Mouse (Mus musculus) bone marrow, adult 2 months (tissue): ENCODE measurements around the gene Ubox5. TPM values are rescaled to one million over a fixed set of nuclear protein-coding genes. Genes with fewer than 3 reads are reported as not detected.

Source experiments
- H3K27ac ChIP-seq: fragments of 200-500 bp; 2 replicates; pipeline ENCODE4 v1.5.1; 2012; ENCODE audit warnings: low read depth, mild to moderate bottlenecking, control low read depth, inconsistent platforms, low read length; ENCODE audit not compliant: control insufficient read depth, poor library complexity, insufficient read depth
- H3K4me1 ChIP-seq: fragments of 200-500 bp; 2 replicates; pipeline ENCODE4 v1.6.1; 2011; ENCODE audit warnings: low read length; ENCODE audit not compliant: control insufficient read depth, insufficient read depth
- H3K4me3 ChIP-seq: fragments of 200-500 bp; replicated peaks from 2 replicates; pipeline ENCODE3; 2011; ENCODE audit warnings: mild to moderate bottlenecking, low read depth, low read length, control low read depth; ENCODE audit not compliant: control insufficient read depth
- CTCF ChIP-seq: fragments of 200-500 bp; IDR thresholded peaks from 2 replicates; pipeline ENCODE4 v1.5.1; 2011; ENCODE audit warnings: low read length, control low read depth; ENCODE audit not compliant: control insufficient read depth, insufficient read depth
- POLR2A ChIP-seq: fragments of 200-500 bp; IDR thresholded peaks from 2 replicates; pipeline ENCODE4 v1.6.1; 2011; ENCODE audit warnings: low read depth, mild to moderate bottlenecking, control low read depth, low read length, borderline replicate concordance; ENCODE audit not compliant: control insufficient read depth
- WGBS: fragments of 180-500 bp; shearing (Covaris S2); methylation state at CpG from one replicate; pipeline ENCODE4 v1.1.7; 2018; 5-methylcytosine and 5-hydroxymethylcytosine counted together
- polyA plus RNA-seq: library from polyadenylated mRNA; stranded (reverse); fragments of >200 nt; gene quantifications from 2 replicates; pipeline ENCODE4 v1.2.4, GENCODE M21; 2011; ENCODE audit warnings: low replicate concordance; ENCODE audit not compliant: missing spikeins, insufficient read depth, insufficient read length

The Ubox5 gene
- polyA plus RNA-seq, 1 experiment, result 5.4 TPM

DNA sequence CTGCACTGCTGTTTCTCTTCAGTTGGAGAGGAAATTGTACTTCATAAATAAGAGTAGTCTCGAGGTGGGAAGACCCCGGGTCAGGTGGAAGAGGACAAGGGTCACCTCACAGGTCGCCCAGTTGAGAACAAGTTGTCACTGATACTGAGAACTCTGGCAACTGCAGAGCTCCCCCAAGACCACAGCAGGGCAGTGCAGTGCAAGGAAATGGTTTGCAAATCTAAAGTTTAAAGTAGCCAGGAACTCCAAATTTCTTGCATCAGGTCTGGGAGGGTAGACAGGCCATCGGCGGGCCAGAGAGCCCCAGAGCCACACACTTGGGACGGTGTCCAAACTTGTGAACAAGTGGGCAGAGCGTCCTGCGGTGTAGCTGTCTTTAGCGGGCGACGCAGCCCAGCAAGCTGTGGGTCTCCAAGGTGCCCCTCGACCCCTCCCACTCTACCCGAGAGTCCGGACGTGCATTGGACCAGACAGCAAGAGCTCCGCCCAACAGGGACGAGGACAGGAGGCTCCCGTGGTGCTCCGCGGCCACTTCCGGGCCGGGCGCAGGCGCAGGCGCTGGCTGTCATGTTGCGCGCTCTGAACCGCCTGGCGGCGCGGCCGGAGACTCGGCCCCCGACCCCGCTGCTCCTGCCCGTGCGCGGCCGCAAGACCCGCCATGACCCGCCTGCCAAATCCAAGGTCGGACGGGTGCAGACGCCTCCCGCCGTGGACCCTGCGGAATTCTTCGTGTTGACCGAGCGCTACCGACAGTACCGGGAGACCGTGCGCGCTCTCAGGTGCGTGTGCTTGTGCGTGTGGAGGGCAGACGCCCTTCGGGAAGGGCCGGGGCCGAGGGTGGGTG is 66.4 kb downstream of the Ubox5 start, which contains the start of gene Mrps26:
Gene Mrps26, plus strand, starts transcription at position 531 of the 844 bp plus-strand sequence.
- under 1% methylated on average over 61 of the region's 61 CpGs for WGBS
- H3K4me3 ChIP-seq, result peak within 1 kb of the TSS; percentile 98
- H3K4me1 ChIP-seq, result no peaks in the 10 kb centered on the region
- peak; percentile 81; the same call in 1 of the 2 replicates for TF ChIP-seq POLR2A
- TF ChIP-seq CTCF, result peak; percentile 17; the same call in 1 of the 2 replicates
- H3K27ac ChIP-seq, result peak within 1 kb of the TSS; percentile 61

DNA sequence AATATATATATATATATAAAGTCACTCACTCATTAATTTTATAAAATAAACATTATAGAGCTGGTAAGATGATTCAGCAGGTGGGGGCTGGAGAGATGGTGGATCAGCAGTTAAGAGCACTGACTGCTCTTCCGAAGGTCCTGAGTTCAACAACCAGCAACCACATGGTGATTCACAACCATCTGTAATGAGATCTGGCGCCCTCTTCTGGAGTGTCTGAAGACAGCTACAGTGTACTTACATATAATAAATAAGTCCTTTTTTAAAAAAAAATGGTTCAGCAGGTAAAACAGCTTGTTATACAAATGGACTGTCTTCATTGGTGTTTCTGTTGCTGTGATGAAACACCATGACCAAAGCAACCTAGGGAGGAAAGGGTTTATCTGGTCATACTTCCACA is 71.8 kb downstream of the Ubox5 start:
- Histone ChIP-seq H3K27ac (no peak overlapping the region), H3K4me3 (no peak overlapping the region), H3K4me1 (no peaks in the 10 kb centered on the region)
- 57% methylated on average over 2 of the region's 2 CpGs for WGBS
- no peak for TF ChIP-seq CTCF
- TF ChIP-seq POLR2A, result no peak

DNA sequence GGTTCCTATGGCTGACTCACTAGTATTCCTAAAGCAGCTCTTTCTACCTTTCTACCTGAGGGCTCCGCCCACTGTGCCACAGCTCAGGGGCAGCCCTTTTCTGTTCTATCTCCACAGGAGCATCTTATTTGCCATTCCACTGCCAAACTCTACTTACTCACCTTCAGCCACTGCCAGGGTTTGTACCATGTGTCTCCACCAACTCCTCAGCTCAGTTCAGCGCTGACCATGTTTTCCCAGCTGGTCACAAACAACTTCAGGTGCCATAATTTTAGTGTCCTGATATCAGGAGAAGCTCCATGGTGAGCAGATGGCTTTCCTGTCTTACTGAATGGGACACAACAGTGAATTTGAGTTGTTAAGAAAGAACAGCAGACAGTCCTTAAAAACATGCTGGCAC is 72.4 kb downstream of the Ubox5 start:
- TF ChIP-seq CTCF, result no peak
- no peak for TF ChIP-seq POLR2A
- no peaks in the 10 kb centered on the region for H3K4me1 ChIP-seq
- 94% methylated on average over 2 of the region's 2 CpGs for WGBS
- no peak overlapping the region for H3K27ac ChIP-seq
- H3K4me3 ChIP-seq, result no peak overlapping the region

DNA sequence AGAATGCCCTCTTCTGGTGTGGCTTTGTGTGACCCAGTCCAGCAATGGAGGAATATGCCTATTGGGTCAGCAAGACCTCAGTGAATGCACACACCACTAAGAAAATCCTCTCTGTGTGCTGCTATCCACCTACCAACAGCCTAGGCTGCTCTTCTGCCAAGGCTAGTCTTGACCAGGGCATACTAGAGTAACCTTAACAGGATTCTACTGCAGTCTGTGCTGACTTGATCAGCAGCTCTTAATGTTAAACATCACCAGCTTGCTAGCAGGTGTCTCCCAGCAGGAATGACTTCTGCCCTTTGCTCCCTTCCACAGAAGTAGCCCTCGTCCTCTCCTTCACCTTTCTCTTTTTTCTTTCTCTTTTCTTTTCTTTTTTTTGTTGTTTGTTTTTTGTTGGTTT is 73.5 kb downstream of the Ubox5 start:
- H3K4me1 ChIP-seq, result no peaks in the 10 kb centered on the region
- 83% methylated on average over 1 of the region's 1 CpGs for WGBS
- H3K4me3 ChIP-seq, result no peak overlapping the region
- H3K27ac ChIP-seq, result no peak overlapping the region
- TF ChIP-seq CTCF, result no peak
- no peak for TF ChIP-seq POLR2A

DNA sequence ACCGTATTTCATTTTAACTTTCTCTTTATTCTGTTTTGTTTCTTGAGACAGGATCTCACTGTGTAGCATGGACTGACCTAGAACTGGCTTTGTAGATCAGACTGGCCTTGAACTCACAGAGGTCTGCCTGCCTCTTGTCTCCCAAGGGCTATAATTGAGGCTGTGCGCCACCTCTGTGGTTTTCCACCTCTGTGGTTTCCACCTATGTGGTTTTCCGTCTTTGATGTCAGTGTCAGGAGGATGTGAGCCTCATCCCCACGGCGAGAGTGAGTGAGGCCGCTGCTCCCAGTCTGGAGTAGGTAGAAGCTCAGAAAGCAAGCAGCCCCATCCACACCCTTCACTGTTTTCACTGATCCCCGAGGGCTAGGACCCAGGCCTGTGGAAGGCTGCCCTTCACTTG is 75.0 kb downstream of the Ubox5 start:
- Histone ChIP-seq H3K4me3 (no peak overlapping the region), H3K27ac (no peak overlapping the region), H3K4me1 (no peaks in the 10 kb centered on the region)
- 75% methylated on average over 7 of the region's 7 CpGs for WGBS
- TF ChIP-seq CTCF (no peak), POLR2A (no peak)

DNA sequence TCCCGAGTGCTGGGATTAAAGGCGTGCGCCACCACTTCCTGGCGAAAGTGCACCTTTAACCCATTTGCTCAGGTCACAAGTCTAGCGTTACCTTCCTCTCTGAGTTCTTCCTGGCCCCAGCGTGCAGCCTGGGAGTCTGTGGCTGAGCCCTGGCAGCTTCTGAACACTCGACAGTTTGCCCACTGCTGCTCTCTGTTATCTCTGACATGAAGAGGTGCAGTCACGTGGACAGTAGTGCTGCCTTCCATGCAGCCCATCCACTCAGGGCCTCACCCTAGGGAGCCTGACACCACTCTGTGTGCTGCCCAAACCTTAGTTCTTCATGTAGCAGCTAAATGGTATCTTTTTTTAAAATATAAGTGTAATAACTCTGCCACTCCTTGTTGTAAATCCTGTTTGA is 82.9 kb downstream of the Ubox5 start:
- no peak for TF ChIP-seq CTCF
- no peak for TF ChIP-seq POLR2A
- H3K4me3 ChIP-seq, result no peak overlapping the region
- no peaks in the 10 kb centered on the region for H3K4me1 ChIP-seq
- H3K27ac ChIP-seq, result no peak overlapping the region
- WGBS, result 68% methylated on average over 8 of the region's 8 CpGs

DNA sequence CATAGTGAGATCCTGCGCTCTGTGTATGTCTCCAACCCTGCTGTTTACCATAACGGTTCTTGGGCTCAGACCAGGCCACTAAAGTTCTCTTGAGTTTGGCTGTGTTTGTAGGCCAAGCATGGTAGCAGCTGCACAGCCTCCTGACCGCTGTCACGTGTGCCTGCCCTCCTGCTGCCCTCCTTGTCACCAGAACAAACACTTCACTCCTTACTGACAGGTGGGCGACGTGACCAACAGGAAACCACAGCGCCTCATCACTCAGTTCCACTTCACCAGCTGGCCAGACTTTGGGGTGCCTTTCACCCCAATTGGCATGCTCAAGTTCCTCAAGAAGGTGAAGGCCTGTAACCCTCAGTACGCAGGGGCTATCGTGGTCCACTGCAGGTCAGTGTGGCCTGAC is 89.6 kb downstream of the Ubox5 start:
- TF ChIP-seq CTCF (no peak), POLR2A (no peak)
- Histone ChIP-seq H3K4me3 (no peak overlapping the region), H3K27ac (peak overlapping the region; percentile 54), H3K4me1 (peaks cover 10% of the 10 kb centered on the region)
- 29% methylated on average over 9 of the region's 9 CpGs for WGBS

Other genes with a start within 250 kb of the Ubox5 start
- gene Cpxm1, start 232.5 kb downstream of the Ubox5 start, polyA plus RNA-seq, result 10.6 and 11.8 TPM in 2 replicates
- gene Gm28372, start 224.8 kb downstream of the Ubox5 start, polyA plus RNA-seq, result not detected in 2 replicates
- gene 1700020A23Rik, start 224.8 kb downstream of the Ubox5 start, polyA plus RNA-seq, result not detected in 2 replicates
- not detected in 2 replicates for gene Tmem239, start 223.6 kb downstream of the Ubox5 start, polyA plus RNA-seq
- 166 and 195 TPM in 2 replicates for gene Vps16, start 205.7 kb downstream of the Ubox5 start, polyA plus RNA-seq
- 6.1 and 8.5 TPM in 2 replicates for gene Pced1a, start 205.3 kb downstream of the Ubox5 start, polyA plus RNA-seq
- 25.6 and 33.1 TPM in 2 replicates for gene Ptpra, start 179.8 kb downstream of the Ubox5 start, polyA plus RNA-seq
- 33.2 and 57.4 TPM in 2 replicates for gene Mrps26, start 66.3 kb downstream of the Ubox5 start, polyA plus RNA-seq
- not detected in 2 replicates for gene Oxt, start 53.9 kb downstream of the Ubox5 start, polyA plus RNA-seq
- gene Avp, start 47.5 kb downstream of the Ubox5 start, polyA plus RNA-seq, result not detected in 2 replicates
- gene Fastkd5, start within 50 bp of the Ubox5 start, polyA plus RNA-seq, result 2.5 and 3.1 TPM in 2 replicates
- gene Lzts3, start 12.8 kb upstream of the Ubox5 start, polyA plus RNA-seq, result 0.72 and 2.6 TPM in 2 replicates
- 133 and 165 TPM in 2 replicates for gene Ddrgk1, start 34.6 kb upstream of the Ubox5 start, polyA plus RNA-seq
- 34.3 and 42.3 TPM in 2 replicates for gene Itpa, start 37.6 kb upstream of the Ubox5 start, polyA plus RNA-seq
- 0.54 and 2.5 TPM in 2 replicates for gene Slc4a11, start 67.5 kb upstream of the Ubox5 start, polyA plus RNA-seq